Mouse (Mus musculus) CD8-positive naive resting alpha-beta T cell, adult 2 months (primary cell): Measurements from ENCODE around the gene Tmem50a.

ENCODE experiments used
- DNase-seq, 2 experiments: peaks; one replicate each; pipeline ENCODE4 v3.0.0; 2022; ENCODE audit warnings: low read depth in 2 of 2, low spot score in 2 of 2

Gene Tmem50a

GRCm38 (mm10) chr4:134914864-134915209 is at the start of gene Tmem50a:
Gene Tmem50a, minus strand, starts transcription at chr4:134915024.
- peak; percentile 89 to 96 for DNase-seq

GRCm38 (mm10) chr4:134963021-134963776 is 48.4 kb upstream of the Tmem50a start:
- DNase-seq = peak; percentile 28 to 53

GRCm38 (mm10) chr4:134956328-134956727 is 41.5 kb upstream of the Tmem50a start:
- peak; percentile 58 to 71 for DNase-seq

GRCm38 (mm10) chr4:134955845-134956244 is 41.0 kb upstream of the Tmem50a start:
- DNase-seq = no peak

GRCm38 (mm10) chr4:134955196-134955595 is 40.4 kb upstream of the Tmem50a start:
- no peak for DNase-seq

- DNase-seq = no peak
Observed at GRCm38 (mm10) chr4:134954461-134954860, 39.6 kb upstream of the Tmem50a start.

GRCm38 (mm10) chr4:134950518-134951091 is 35.8 kb upstream of the Tmem50a start:
- DNase-seq = no peak

GRCm38 (mm10) chr4:134946024-134946744 is 31.4 kb upstream of the Tmem50a start:
- DNase-seq = peak; percentile 53 to 64

GRCm38 (mm10) chr4:134943758-134944538 is 29.1 kb upstream of the Tmem50a start:
- DNase-seq = no peak

- DNase-seq = no peak
Observed at GRCm38 (mm10) chr4:134939900-134940299, 25.1 kb upstream of the Tmem50a start.

- DNase-seq = no peak
Observed at GRCm38 (mm10) chr4:134937240-134938176, 22.7 kb upstream of the Tmem50a start.

GRCm38 (mm10) chr4:134930684-134931481 is 16.1 kb upstream of the Tmem50a start, which contains the start of gene Syf2:
Gene Syf2, plus strand, starts transcription at chr4:134930898.
- DNase-seq = peak; percentile 88 to 91

GRCm38 (mm10) chr4:134930190-134930589 is 15.4 kb upstream of the Tmem50a start:
- DNase-seq = no peak

- DNase-seq = no peak
Observed at GRCm38 (mm10) chr4:134929536-134929935, 14.7 kb upstream of the Tmem50a start.

GRCm38 (mm10) chr4:134928464-134928836 is 13.6 kb upstream of the Tmem50a start:
- DNase-seq = no peak

GRCm38 (mm10) chr4:134927815-134928463 is 13.1 kb upstream of the Tmem50a start:
- no peak for DNase-seq

GRCm38 (mm10) chr4:134925206-134925605 is 10.4 kb upstream of the Tmem50a start:
- DNase-seq = no peak

GRCm38 (mm10) chr4:134924019-134924741 is 9.4 kb upstream of the Tmem50a start:
- peak; percentile 43 to 51 for DNase-seq
